Comparison of ENCODE assay signal across 21 mouse cellular contexts in genomic region chr7:44491391-44491790, GRCm38 (mm10). TPM values are rescaled to one million over a fixed set of nuclear protein-coding genes. Genes with fewer than 3 reads are reported as not detected.
A peak's percentile ranks its signal among the peaks of the same experiment; 100 is the strongest.
DNase-seq lines count a peak whose midpoint lies in the region; ATAC-seq lines count a peak whose summit lies in the region.
"Had no signal": no experiment of that assay in that cellular context is flagged by ENCODE, and none has a peak within 500 bp of the region (broad histone marks: within the 10 kb centered on the region; RNA-seq: fewer than 3 reads in every experiment).

No protein-coding gene starts in this region.

- no peaks in the 10 kb centered on the region for H3K9me3 ChIP-seq in kidney, embryonic 16.5 days (ENCODE audit: low read length)
- no peaks in the 10 kb centered on the region for H3K9me3 ChIP-seq in neural tube, embryonic 12.5 days
- no peaks in the 10 kb centered on the region for H3K9me3 ChIP-seq in neural tube, embryonic 15.5 days (replicated peaks)
- H3K9me3 ChIP-seq: embryonic facial prominence, embryonic 13.5 days; forebrain, embryonic 12.5 days; heart, embryonic 15.5 days; hindbrain, embryonic 10.5 days had no signal

- no peak for ATAC-seq in kidney, embryonic 16.5 days (ENCODE audit: low FRiP score, low TSS enrichment)
- no peak for ATAC-seq in neural tube, embryonic 12.5 days (ENCODE audit: low FRiP score, low read depth)
- ATAC-seq in neural tube, embryonic 15.5 days (ENCODE audit: low FRiP score), result no peak
- ATAC-seq: forebrain, embryonic 16.5 days; hindbrain, embryonic 16.5 days had no signal

- 94% methylated on average over 5 of the region's 5 CpGs for WGBS in kidney, embryonic 16.5 days
- WGBS in neural tube, embryonic 12.5 days, result 94% methylated on average over 5 of the region's 5 CpGs
- WGBS in neural tube, embryonic 15.5 days, result 100% methylated on average over 5 of the region's 5 CpGs

- no peak overlapping the region for H3K9ac ChIP-seq in kidney, embryonic 16.5 days (replicated peaks; ENCODE audit: low read length)
- 0 out of 2 replicates have a peak overlapping the region, but pooled peaks have one; percentile 10 for H3K9ac ChIP-seq in neural tube, embryonic 12.5 days
- no peak overlapping the region for H3K9ac ChIP-seq in neural tube, embryonic 15.5 days (replicated peaks)
- H3K9ac ChIP-seq: embryonic facial prominence, embryonic 13.5 days; forebrain, embryonic 12.5 days; heart, embryonic 15.5 days had no signal

- peak; percentile 2 for DNase-seq in gastrocnemius, postnatal 10 days
- no peak for DNase-seq in gastrocnemius, postnatal 4 days (ENCODE audit: low spot score in 2 of 2)
- peak; percentile 3 for DNase-seq in kidney, postnatal 10 days
- DNase-seq: adrenal gland, postnatal 10 days; cerebellum, adult 11 months; cerebellum, adult 8-10 months; gastrocnemius, postnatal 14 days; heart, postnatal 14 days had no signal

- H3K27ac ChIP-seq in kidney, embryonic 16.5 days (ENCODE audit: low read length), result no peak overlapping the region
- H3K27ac ChIP-seq in neural tube, embryonic 12.5 days, result no peak overlapping the region
- H3K27ac ChIP-seq in neural tube, embryonic 15.5 days (replicated peaks), result no peak overlapping the region
- H3K27ac ChIP-seq: embryonic facial prominence, embryonic 13.5 days; forebrain, embryonic 12.5 days; heart, embryonic 15.5 days; hindbrain, embryonic 10.5 days had no signal

- H3K4me3 ChIP-seq in kidney, embryonic 16.5 days (ENCODE audit: low read length), result no peak overlapping the region
- no peak overlapping the region for H3K4me3 ChIP-seq in neural tube, embryonic 12.5 days
- no peak overlapping the region for H3K4me3 ChIP-seq in neural tube, embryonic 15.5 days (replicated peaks)
- H3K4me3 ChIP-seq: embryonic facial prominence, embryonic 13.5 days; forebrain, embryonic 12.5 days; heart, embryonic 15.5 days had no signal

- H3K27me3 ChIP-seq in kidney, embryonic 16.5 days (ENCODE audit: insufficient read depth, low read length), result no peaks in the 10 kb centered on the region
- H3K27me3 ChIP-seq in neural tube, embryonic 12.5 days (replicated peaks), result no peaks in the 10 kb centered on the region
- H3K27me3 ChIP-seq in neural tube, embryonic 15.5 days (replicated peaks), result no peaks in the 10 kb centered on the region
- H3K27me3 ChIP-seq: embryonic facial prominence, embryonic 13.5 days; forebrain, embryonic 12.5 days; heart, embryonic 15.5 days had no signal

- H3K4me1 ChIP-seq in kidney, embryonic 16.5 days (ENCODE audit: insufficient read depth, low read length), result peaks cover 10% of the 10 kb centered on the region
- H3K4me1 ChIP-seq in neural tube, embryonic 12.5 days, result peaks cover 17% of the 10 kb centered on the region
- peaks cover 24% of the 10 kb centered on the region for H3K4me1 ChIP-seq in neural tube, embryonic 15.5 days

- peaks cover 44% of the 10 kb centered on the region for H3K36me3 ChIP-seq in kidney, embryonic 16.5 days (ENCODE audit: insufficient read depth, low read length)
- peaks cover 46% of the 10 kb centered on the region for H3K36me3 ChIP-seq in neural tube, embryonic 12.5 days
- H3K36me3 ChIP-seq in neural tube, embryonic 15.5 days, result peaks cover 53% of the 10 kb centered on the region

- H3K4me2 ChIP-seq in kidney, embryonic 16.5 days (replicated peaks; ENCODE audit: low read depth, low read length), result no peak overlapping the region
- H3K4me2 ChIP-seq in neural tube, embryonic 12.5 days (replicated peaks), result no peak overlapping the region
- no peak overlapping the region for H3K4me2 ChIP-seq in neural tube, embryonic 15.5 days
- H3K4me2 ChIP-seq: embryonic facial prominence, embryonic 13.5 days; forebrain, embryonic 12.5 days; heart, embryonic 15.5 days had no signal

RNA-seq across cellular contexts. Expression of gene Emc10, which starts 4.9 kb away (rescaled TPM):
- 10 to 100 TPM; 50.8 to 52.6 TPM for total RNA-seq in gastrocnemius, postnatal 10 days (2021)
- total RNA-seq in gastrocnemius, postnatal 4 days (2021), result 10 to 100 TPM; 60.1 to 65.3 TPM
- polyA plus RNA-seq in kidney, embryonic 16.5 days (2015; fragmentation: Nextera tagmentation; extraction: Ambion mirVana), result 117 and 127 TPM in 2 replicates
- polyA plus RNA-seq in neural tube, embryonic 12.5 days (2016; fragmentation: Nextera tagmentation; extraction: Ambion mirVana), result 135 and 136 TPM in 2 replicates
- polyA plus RNA-seq in neural tube, embryonic 15.5 days (2015; fragmentation: Nextera tagmentation; extraction: Ambion mirVana), result 144 and 157 TPM in 2 replicates

RNA-seq across cellular contexts. Expression of gene Fam71e1, which starts 5.0 kb away (rescaled TPM):
- 1 to 10 TPM; 4.3 to 5.7 TPM for total RNA-seq in gastrocnemius, postnatal 10 days (2021)
- total RNA-seq in gastrocnemius, postnatal 4 days (2021), result 1 to 10 TPM; 6.2 to 6.8 TPM
- polyA plus RNA-seq in kidney, embryonic 16.5 days (2015; fragmentation: Nextera tagmentation; extraction: Ambion mirVana), result 15.4 and 17.8 TPM in 2 replicates
- 26.3 and 28.1 TPM in 2 replicates for polyA plus RNA-seq in neural tube, embryonic 12.5 days (2016; fragmentation: Nextera tagmentation; extraction: Ambion mirVana)
- 22.6 and 23.2 TPM in 2 replicates for polyA plus RNA-seq in neural tube, embryonic 15.5 days (2015; fragmentation: Nextera tagmentation; extraction: Ambion mirVana)

RNA-seq across cellular contexts. Expression of gene Josd2, which starts 23.6 kb away (rescaled TPM):
- 10 to 100 TPM; 61.5 to 68.3 TPM for total RNA-seq in gastrocnemius, postnatal 10 days (2021)
- total RNA-seq in gastrocnemius, postnatal 4 days (2021), result 10 to 100 TPM; 67.2 to 77.6 TPM
- 88.1 and 89.5 TPM in 2 replicates for polyA plus RNA-seq in kidney, embryonic 16.5 days (2015; fragmentation: Nextera tagmentation; extraction: Ambion mirVana)
- polyA plus RNA-seq in neural tube, embryonic 12.5 days (2016; fragmentation: Nextera tagmentation; extraction: Ambion mirVana), result 61.5 and 61.7 TPM in 2 replicates
- polyA plus RNA-seq in neural tube, embryonic 15.5 days (2015; fragmentation: Nextera tagmentation; extraction: Ambion mirVana), result 45.2 and 51.0 TPM in 2 replicates

RNA-seq across cellular contexts. Expression of gene Aspdh, which starts 26.2 kb away (rescaled TPM):
- not detected for total RNA-seq in gastrocnemius, postnatal 10 days (2021)
- total RNA-seq in gastrocnemius, postnatal 4 days (2021), result not detected
- 6.9 and 7.7 TPM in 2 replicates for polyA plus RNA-seq in kidney, embryonic 16.5 days (2015; fragmentation: Nextera tagmentation; extraction: Ambion mirVana)
- 1.3 and 3.8 TPM in 2 replicates for polyA plus RNA-seq in neural tube, embryonic 12.5 days (2016; fragmentation: Nextera tagmentation; extraction: Ambion mirVana)
- polyA plus RNA-seq in neural tube, embryonic 15.5 days (2015; fragmentation: Nextera tagmentation; extraction: Ambion mirVana), result 2.2 and 4.2 TPM in 2 replicates
- total RNA-seq: gastrocnemius, postnatal 14 days; granulocyte monocyte progenitor cell, adult 5-6 weeks; MEL had no signal
- polyA plus RNA-seq: C2C12 had no signal

RNA-seq across cellular contexts. Expression of gene Mybpc2, which starts 33.1 kb away (rescaled TPM):
- total RNA-seq in gastrocnemius, postnatal 10 days (2021), result 1,000 to 10,000 TPM; 2,219 to 2,666 TPM
- total RNA-seq in gastrocnemius, postnatal 4 days (2021), result 100 to 1,000 TPM; 438 to 552 TPM
- polyA plus RNA-seq in kidney, embryonic 16.5 days (2015; fragmentation: Nextera tagmentation; extraction: Ambion mirVana), result 0.12 and 0.14 TPM in 2 replicates
- polyA plus RNA-seq in neural tube, embryonic 12.5 days (2016; fragmentation: Nextera tagmentation; extraction: Ambion mirVana), result 0.11 and 0.14 TPM in 2 replicates
- polyA plus RNA-seq in neural tube, embryonic 15.5 days (2015; fragmentation: Nextera tagmentation; extraction: Ambion mirVana), result 0.14 and 0.36 TPM in 2 replicates
- total RNA-seq: granulocyte monocyte progenitor cell, adult 5-6 weeks; MEL had no signal
- polyA plus RNA-seq: brain, embryonic 14.5 days; C2C12 had no signal

Comparison
In these comparisons a context has a peak if more than half of its experiments do, and no peak if none do; other contexts are left out.
1. DNase-seq: peak in gastrocnemius, postnatal 10 days (single experiment) and kidney, postnatal 10 days (single experiment); none in gastrocnemius, postnatal 4 days (0 of 2).